Mouse (Mus musculus): ENCODE results near the gene Musk. TPM values are rescaled to one million over a fixed set of nuclear protein-coding genes. Genes with fewer than 3 reads are reported as not detected.
A peak's percentile ranks its signal among the peaks of the same experiment; 100 is the strongest.

Gene Musk
- polyA plus RNA-seq, 1 experiment from 2014 or later = 0.05 TPM

DNA sequence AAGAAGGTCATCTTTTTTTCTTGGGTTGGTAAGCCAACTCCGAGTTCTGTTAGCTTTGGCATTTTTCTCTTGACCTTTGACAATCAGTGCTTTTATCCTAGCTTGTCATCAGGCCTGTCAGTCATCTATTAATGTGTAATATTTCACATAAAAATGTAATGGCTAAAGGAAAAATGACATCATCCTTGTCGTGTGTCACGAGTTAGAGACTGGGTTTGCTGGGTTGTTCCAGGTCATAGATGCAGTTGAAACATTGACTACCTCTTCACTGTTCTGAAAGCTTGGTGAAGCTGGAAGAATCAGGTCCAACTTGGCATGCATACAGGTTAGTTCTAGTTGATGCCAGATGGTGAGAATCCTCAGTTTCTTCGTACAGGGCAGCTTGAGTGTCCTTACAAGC lies 34.5 kb downstream of the Musk start:
- Histone ChIP-seq H3K27me3 (no peaks in the 10 kb centered on the region), H3K4me3 (no peak overlapping the region), H3K9me3 (no peaks in the 10 kb centered on the region), H3K4me2 (no peak overlapping the region), H3K27ac (no peak overlapping the region), H3K4me1 (no peaks in the 10 kb centered on the region), H3K9ac (no peak overlapping the region), H3K36me3 (no peaks in the 10 kb centered on the region)
- WGBS = 45% methylated on average over 4 of the region's 4 CpGs
- no peak for ATAC-seq (ENCODE audit: borderline replicate concordance, extremely low read depth, low FRiP score, low TSS enrichment)

DNA sequence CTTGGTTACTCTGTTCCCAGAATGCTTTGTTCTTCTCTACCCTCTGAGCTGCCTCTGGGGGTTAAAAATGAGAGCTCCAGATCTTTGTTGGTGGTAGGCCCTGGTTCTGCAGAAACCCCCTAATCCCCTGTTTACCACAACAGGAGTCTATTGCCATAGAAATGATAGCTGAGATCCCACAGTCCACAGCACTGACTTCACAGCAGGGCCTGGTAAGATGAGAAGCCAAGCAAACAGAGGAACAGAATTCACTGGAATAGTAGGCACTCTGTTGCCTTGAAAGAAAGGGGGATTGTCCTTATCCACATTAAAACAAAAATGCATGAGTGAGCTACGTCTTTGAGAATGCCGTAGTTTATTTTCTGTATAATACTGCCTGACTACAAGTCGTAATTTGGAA lies 41.0 kb downstream of the Musk start:
- H3K4me2 ChIP-seq = no peak overlapping the region
- no peak overlapping the region for H3K27ac ChIP-seq
- WGBS = 70% methylated on average over 3 of the region's 3 CpGs
- H3K27me3 ChIP-seq = no peaks in the 10 kb centered on the region
- H3K9me3 ChIP-seq = no peaks in the 10 kb centered on the region
- H3K36me3 ChIP-seq = no peaks in the 10 kb centered on the region
- H3K4me3 ChIP-seq = no peak overlapping the region
- 0 out of 2 replicates have a peak, but pooled peaks cover 6% of the 10 kb centered on the region for H3K4me1 ChIP-seq
- ATAC-seq (ENCODE audit: borderline replicate concordance, extremely low read depth, low FRiP score, low TSS enrichment) = no peak
- H3K9ac ChIP-seq = no peak overlapping the region

DNA sequence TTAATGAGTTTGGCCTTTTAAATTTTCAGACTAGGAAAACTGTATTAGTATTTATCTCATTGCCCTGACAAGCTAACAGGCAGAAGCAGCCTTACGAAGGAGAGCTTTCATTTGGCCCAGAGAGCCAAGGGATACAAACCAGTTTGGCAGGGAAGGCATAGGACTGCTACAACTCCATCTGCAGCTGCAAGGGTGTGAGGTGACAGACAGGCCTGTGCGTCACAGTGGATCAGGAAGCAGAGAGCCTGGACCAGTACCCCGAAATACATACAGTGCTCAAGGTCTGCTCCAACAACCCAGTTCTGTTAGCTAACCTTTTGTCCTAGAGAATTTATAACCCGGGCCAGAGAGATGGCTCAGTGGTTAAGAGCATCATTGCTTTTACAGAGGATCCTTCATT lies 42.5 kb downstream of the Musk start:
- WGBS = 62% methylated on average over 4 of the region's 4 CpGs

DNA sequence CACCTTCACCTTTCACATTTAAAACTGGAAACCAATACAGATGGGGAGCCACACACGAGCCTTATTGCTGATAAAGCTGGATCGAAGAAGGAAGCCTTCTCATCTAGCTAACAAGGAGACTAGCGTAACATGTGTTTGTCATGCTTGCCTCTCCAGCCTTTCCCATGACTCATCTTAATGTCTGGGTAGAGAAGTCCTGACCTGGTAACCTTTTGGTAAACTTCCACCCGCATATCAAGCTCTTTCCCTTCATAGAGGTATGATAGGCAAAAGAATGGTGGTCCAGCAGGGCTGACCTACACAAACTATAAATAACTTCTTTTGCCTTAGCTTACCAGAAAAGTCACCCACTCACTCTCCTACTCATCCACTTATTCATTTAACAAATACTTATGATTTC lies 44.3 kb downstream of the Musk start:
- no peak overlapping the region for H3K4me3 ChIP-seq
- no peak overlapping the region for H3K27ac ChIP-seq
- no peak for ATAC-seq (ENCODE audit: borderline replicate concordance, extremely low read depth, low FRiP score, low TSS enrichment)
- no peaks in the 10 kb centered on the region for H3K36me3 ChIP-seq
- no peaks in the 10 kb centered on the region for H3K27me3 ChIP-seq
- H3K4me2 ChIP-seq = no peak overlapping the region
- H3K9me3 ChIP-seq = no peaks in the 10 kb centered on the region
- WGBS = 77% methylated on average over 4 of the region's 4 CpGs
- H3K4me1 ChIP-seq = 0 out of 2 replicates have a peak, but pooled peaks cover 6% of the 10 kb centered on the region
- H3K9ac ChIP-seq = no peak overlapping the region

More for the DNA sequence above, 42.5 kb downstream of the Musk start:
- no peak overlapping the region for H3K4me2 ChIP-seq
- 0 out of 2 replicates have a peak, but pooled peaks cover 6% of the 10 kb centered on the region for H3K4me1 ChIP-seq
- H3K27me3 ChIP-seq = no peaks in the 10 kb centered on the region
- ATAC-seq (ENCODE audit: borderline replicate concordance, extremely low read depth, low FRiP score, low TSS enrichment) = no peak
- no peak overlapping the region for H3K9ac ChIP-seq
- no peaks in the 10 kb centered on the region for H3K9me3 ChIP-seq
- no peak overlapping the region for H3K4me3 ChIP-seq
- H3K27ac ChIP-seq = no peak overlapping the region
- H3K36me3 ChIP-seq = no peaks in the 10 kb centered on the region

DNA sequence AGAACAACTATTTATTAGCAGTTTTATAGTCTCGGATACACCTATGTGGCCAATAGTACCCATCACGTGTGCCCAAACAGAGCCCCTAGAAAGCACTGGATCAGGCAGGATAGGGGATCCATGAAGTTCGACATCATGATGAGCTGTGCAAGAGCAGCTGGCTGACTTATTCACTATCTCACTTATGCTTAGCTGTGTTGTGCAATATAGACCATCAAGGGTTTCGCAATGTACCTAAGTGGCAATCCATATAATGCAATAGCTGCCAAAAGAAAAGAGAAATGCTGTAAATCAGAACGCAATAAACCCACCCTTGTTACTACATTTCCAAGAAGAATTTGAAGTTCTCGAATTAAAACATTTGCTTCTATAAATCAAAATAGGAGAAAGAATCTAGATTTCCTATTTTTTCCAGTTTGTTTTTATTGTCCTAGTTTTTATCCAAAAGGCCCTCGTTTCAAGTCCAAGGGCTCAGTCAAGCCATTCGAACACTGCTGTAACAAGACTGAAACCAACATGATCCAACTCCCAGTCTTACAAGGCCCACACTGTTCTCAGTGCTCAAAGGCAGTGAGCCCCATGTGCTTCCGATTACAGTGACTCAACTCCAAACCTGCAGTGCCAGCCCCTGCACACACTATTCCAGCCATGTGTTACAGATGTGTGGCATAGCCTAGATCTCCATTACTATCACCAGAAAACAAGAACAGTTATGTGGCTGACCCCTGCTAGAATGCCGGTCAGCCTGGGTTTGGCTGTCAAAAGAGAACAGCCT lies 45.3 kb downstream of the Musk start:
- peak; percentile 67; the same call in 1 of the 2 replicates for ATAC-seq (ENCODE audit: borderline replicate concordance, extremely low read depth, low FRiP score, low TSS enrichment)
- Histone ChIP-seq H3K9me3 (no peaks in the 10 kb centered on the region), H3K9ac (no peak overlapping the region), H3K36me3 (no peaks in the 10 kb centered on the region), H3K27ac (peak overlapping the region; percentile 49), H3K27me3 (no peaks in the 10 kb centered on the region), H3K4me3 (no peak overlapping the region), H3K4me1 (0 out of 2 replicates have a peak, but pooled peaks cover 6% of the 10 kb centered on the region), H3K4me2 (no peak overlapping the region)
- WGBS = 69% methylated on average over 10 of the region's 10 CpGs

DNA sequence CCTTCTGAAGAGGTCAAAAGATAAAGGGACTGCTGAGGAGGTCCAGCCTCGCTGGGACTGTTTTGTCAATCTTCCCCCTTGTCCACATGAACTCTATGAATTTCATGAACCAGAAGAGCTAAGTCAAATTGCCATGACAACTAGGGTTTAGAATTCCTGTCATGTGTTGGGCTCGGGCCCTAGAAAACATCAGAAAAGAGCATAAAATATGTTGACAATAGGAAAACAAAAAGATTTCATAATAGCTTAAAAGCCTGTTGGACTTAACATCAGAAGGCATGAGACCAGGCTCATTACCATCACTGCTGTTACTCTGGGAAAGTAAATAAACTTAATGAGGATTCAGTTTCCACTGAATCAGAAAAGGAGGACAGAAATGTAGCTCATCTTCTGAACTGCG lies 46.6 kb downstream of the Musk start:
- Histone ChIP-seq H3K9ac (no peak overlapping the region), H3K36me3 (no peaks in the 10 kb centered on the region), H3K27me3 (no peaks in the 10 kb centered on the region), H3K9me3 (no peaks in the 10 kb centered on the region), H3K4me3 (no peak overlapping the region), H3K27ac (no peak overlapping the region), H3K4me2 (no peak overlapping the region), H3K4me1 (0 out of 2 replicates have a peak, but pooled peaks cover 6% of the 10 kb centered on the region)
- 37% methylated on average over 3 of the region's 3 CpGs for WGBS
- ATAC-seq (ENCODE audit: borderline replicate concordance, extremely low read depth, low FRiP score, low TSS enrichment) = no peak

DNA sequence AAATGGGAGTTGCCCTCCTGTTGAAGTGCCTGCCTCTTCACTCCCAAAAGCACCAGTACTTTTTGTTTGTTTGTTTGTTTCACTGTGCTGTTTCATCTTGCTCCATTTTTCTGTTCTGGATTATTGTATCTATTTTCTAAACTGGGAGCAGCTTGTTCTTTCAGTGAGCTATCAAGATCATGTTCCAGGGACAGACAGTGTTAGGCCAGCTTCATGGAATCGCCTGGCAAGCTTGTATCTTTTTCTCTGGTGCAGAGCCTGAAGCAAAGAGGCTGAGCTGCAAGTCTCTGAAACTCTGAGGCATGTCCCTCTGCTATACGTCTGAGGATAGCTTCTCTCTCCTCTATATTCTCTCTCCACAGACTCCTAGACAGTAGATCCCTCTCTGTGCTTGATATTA lies 50.5 kb downstream of the Musk start:
- no peaks in the 10 kb centered on the region for H3K9me3 ChIP-seq
- H3K4me1 ChIP-seq = 0 out of 2 replicates have a peak, but pooled peaks cover 5% of the 10 kb centered on the region
- H3K36me3 ChIP-seq = no peaks in the 10 kb centered on the region
- no peak overlapping the region for H3K4me2 ChIP-seq
- H3K27ac ChIP-seq = no peak overlapping the region
- H3K27me3 ChIP-seq = no peaks in the 10 kb centered on the region
- WGBS = 61% methylated on average over 2 of the region's 2 CpGs
- no peak overlapping the region for H3K4me3 ChIP-seq
- ATAC-seq (ENCODE audit: borderline replicate concordance, extremely low read depth, low FRiP score, low TSS enrichment) = no peak
- no peak overlapping the region for H3K9ac ChIP-seq

DNA sequence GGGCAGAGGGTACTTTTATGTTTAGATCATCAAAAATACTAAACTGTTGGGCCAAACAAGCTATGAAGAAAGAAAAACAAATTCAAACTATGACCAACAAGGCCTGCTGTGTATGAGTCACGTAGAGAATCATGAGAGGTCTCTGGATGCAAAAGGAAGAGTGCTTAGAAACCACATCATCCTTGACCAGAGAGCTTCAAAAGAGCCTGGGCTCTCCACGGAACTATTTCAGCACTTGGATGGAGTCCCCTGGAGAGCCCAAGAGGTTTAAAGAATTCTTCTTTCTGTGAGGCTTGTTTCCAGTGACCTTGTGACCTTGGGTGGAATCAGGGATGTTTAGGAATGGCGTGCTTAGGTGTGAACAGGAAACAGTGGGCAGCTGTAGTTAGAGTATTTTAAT lies 53.5 kb downstream of the Musk start:
- Histone ChIP-seq H3K9me3 (no peaks in the 10 kb centered on the region), H3K4me2 (no peak overlapping the region), H3K36me3 (no peaks in the 10 kb centered on the region), H3K4me3 (no peak overlapping the region), H3K4me1 (no peaks in the 10 kb centered on the region), H3K27ac (no peak overlapping the region), H3K27me3 (no peaks in the 10 kb centered on the region), H3K9ac (no peak overlapping the region)
- 35% methylated on average over 3 of the region's 3 CpGs for WGBS
- no peak for ATAC-seq (ENCODE audit: borderline replicate concordance, extremely low read depth, low FRiP score, low TSS enrichment)

DNA sequence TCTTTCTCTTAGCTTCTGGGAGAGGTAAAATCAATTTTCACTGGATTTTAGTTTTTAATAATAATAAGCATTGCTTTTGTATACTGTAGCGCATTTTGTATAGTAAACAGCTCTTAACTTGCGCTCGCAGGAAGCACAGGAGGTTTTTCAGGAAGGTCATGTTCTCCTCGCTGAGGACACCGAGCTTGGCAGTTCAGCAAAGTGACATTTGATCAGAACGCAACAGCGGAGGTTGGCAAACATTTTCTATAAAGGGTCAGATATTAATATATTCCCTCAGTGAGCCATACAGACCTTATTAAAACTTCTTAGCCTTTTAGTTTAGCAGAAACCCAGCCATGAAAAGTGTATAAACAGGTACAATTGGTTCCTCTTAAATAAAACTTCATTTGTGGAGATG lies 64.4 kb downstream of the Musk start:
- no peaks in the 10 kb centered on the region for H3K36me3 ChIP-seq
- H3K27me3 ChIP-seq = no peaks in the 10 kb centered on the region
- no peak overlapping the region for H3K9ac ChIP-seq
- H3K4me2 ChIP-seq = no peak overlapping the region
- H3K4me3 ChIP-seq = no peak overlapping the region
- no peak for ATAC-seq (ENCODE audit: borderline replicate concordance, extremely low read depth, low FRiP score, low TSS enrichment)
- H3K4me1 ChIP-seq = no peaks in the 10 kb centered on the region
- no peaks in the 10 kb centered on the region for H3K9me3 ChIP-seq
- H3K27ac ChIP-seq = no peak overlapping the region
- 76% methylated on average over 7 of the region's 7 CpGs for WGBS

DNA sequence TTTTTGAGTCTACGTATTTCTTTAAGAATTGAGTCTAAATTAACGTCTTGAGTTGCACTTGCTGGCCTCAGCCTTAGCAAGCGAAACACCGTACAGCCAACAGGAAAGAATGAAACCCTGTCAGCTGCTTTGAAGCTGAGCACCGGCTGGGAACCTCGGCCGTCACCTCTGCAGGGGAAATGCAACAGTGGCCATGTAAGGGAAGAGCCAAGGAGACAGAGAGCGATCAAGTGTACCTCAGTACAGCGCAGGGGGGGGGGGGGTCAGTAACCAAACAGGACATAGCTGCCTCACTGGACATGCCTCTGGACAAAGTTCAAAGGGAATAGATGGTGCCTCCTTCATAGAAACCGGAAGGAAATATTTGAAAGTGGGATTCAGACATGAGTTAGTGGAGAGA lies 65.4 kb downstream of the Musk start:
- Histone ChIP-seq H3K27me3 (no peaks in the 10 kb centered on the region), H3K36me3 (no peaks in the 10 kb centered on the region), H3K4me2 (no peak overlapping the region), H3K27ac (no peak overlapping the region), H3K9ac (no peak overlapping the region), H3K4me1 (no peaks in the 10 kb centered on the region), H3K9me3 (no peaks in the 10 kb centered on the region), H3K4me3 (no peak overlapping the region)
- WGBS = 53% methylated on average over 10 of the region's 10 CpGs
- ATAC-seq (ENCODE audit: borderline replicate concordance, extremely low read depth, low FRiP score, low TSS enrichment) = no peak

DNA sequence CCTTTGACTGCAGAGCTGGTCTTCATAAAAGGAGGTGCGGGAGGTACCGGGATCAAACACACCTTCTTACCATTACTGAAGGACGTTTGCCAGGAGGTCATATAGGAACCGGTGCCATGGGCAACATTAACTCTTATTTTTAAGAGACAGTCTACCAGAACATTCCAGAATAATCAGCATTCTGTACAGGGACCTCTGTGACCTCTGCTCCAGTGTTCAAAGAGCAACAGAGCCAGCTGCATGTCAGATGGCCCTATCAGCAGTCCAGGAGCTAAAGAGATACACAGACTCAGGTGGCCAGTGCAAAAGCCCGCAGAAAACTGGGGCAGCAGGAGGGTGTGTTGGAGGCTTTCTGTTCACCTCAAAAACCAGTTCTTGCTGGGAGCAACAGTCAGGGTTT lies 65.8 kb downstream of the Musk start:
- Histone ChIP-seq H3K27ac (no peak overlapping the region), H3K4me1 (no peaks in the 10 kb centered on the region), H3K4me2 (no peak overlapping the region), H3K27me3 (no peaks in the 10 kb centered on the region), H3K36me3 (no peaks in the 10 kb centered on the region), H3K9me3 (no peaks in the 10 kb centered on the region), H3K4me3 (no peak overlapping the region), H3K9ac (no peak overlapping the region)
- 64% methylated on average over 5 of the region's 5 CpGs for WGBS
- no peak for ATAC-seq (ENCODE audit: borderline replicate concordance, extremely low read depth, low FRiP score, low TSS enrichment)

DNA sequence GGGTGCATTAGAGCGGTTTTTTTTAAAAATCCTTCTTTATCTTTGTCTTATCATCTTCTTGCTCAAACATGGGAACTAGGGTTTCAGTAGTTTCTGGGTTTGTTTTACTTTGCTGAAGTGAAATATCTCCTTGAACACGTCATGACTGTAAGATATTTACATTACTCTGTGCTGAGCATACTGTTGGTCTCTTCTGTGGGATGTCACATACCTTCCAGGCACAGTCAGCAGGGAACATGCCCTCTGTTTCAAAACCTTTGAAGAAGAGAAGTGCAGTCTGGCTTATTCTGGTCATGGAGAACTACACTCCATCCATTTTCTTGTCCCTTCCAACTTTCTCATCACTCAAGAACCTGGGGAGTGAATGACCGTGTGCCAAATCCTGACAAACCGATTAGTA lies 73.2 kb downstream of the Musk start:
- no peaks in the 10 kb centered on the region for H3K27me3 ChIP-seq
- H3K9me3 ChIP-seq = no peaks in the 10 kb centered on the region
- WGBS = 55% methylated on average over 4 of the region's 4 CpGs
- ATAC-seq (ENCODE audit: borderline replicate concordance, extremely low read depth, low FRiP score, low TSS enrichment) = no peak
- H3K4me1 ChIP-seq = no peaks in the 10 kb centered on the region
- no peaks in the 10 kb centered on the region for H3K36me3 ChIP-seq
- H3K4me3 ChIP-seq = no peak overlapping the region
- H3K9ac ChIP-seq = no peak overlapping the region
- H3K4me2 ChIP-seq = no peak overlapping the region
- no peak overlapping the region for H3K27ac ChIP-seq

All from lung, embryonic 15.5 days (tissue).